Mouse (Mus musculus): ENCODE data around the gene Gp1bb.

- TF ChIP-seq EP300 (IDR thresholded peaks at IDR 0.05; ENCODE audit: low read depth in 1 of 2, low read length in 2 of 2) (0 out of 4 replicates have a peak, but pooled peaks have one; percentile 18 to 27), ZC3H11A (IDR thresholded peaks at IDR 0.05; ENCODE audit: low read depth, low read length) (no peak), TAL1 (IDR thresholded peaks at IDR 0.05; ENCODE audit: low read length) (no peak), TCF12 (IDR thresholded peaks at IDR 0.05; ENCODE audit: low read depth, low read length) (peak; percentile 29; the same call in 1 of the 2 replicates), MAZ (IDR thresholded peaks at IDR 0.05; ENCODE audit: low read depth, low read length) (no peak), MXI1 (IDR thresholded peaks at IDR 0.05; ENCODE audit: low read depth, low read length) (no peak), CTCF (IDR thresholded peaks at IDR 0.05 in 2 of 3, conservative IDR thresholded peaks at IDR 0.05 in 1 of 3; ENCODE audit: control insufficient read depth in 1 of 3, insufficient read depth in 1 of 3, low read depth in 2 of 3, low read length in 3 of 3, poor library complexity in 1 of 3, severe bottlenecking in 1 of 3) (no peak), NELFE (IDR thresholded peaks at IDR 0.05; ENCODE audit: low read depth, low read length) (no peak), MAX (IDR thresholded peaks at IDR 0.05; ENCODE audit: low read length) (no peak), KAT2A (conservative IDR thresholded peaks at IDR 0.05; ENCODE audit: low read depth, low read length) (no peak), USF1 (IDR thresholded peaks at IDR 0.05; ENCODE audit: low read depth, low read length) (no peak)
These were observed 45.1 kb downstream of the Gp1bb start for GRCm38 (mm10) chr16:18577071-18577470.
